17 mouse cellular contexts compared by ENCODE assay signal in genomic region chr6:52968346-52968891, GRCm38 (mm10).
DNase-seq lines count a peak whose midpoint lies in the region; ATAC-seq and TF ChIP-seq lines count a peak whose summit lies in the region.
"Had no signal": no experiment of that assay in that cellular context is flagged by ENCODE, and none has a peak within 500 bp of the region (broad histone marks: within the 10 kb centered on the region; RNA-seq: fewer than 3 reads in every experiment).

No protein-coding gene starts in this region.

- no peak overlapping the region for H3K4me2 ChIP-seq in liver, embryonic 11.5 days
- H3K4me2 ChIP-seq in liver, postnatal 0 days (ENCODE audit: low read depth, low read length): no peak overlapping the region
- no peak overlapping the region for H3K4me2 ChIP-seq in intestine, embryonic 16.5 days (ENCODE audit: low read depth, low read length)
- no peak overlapping the region for H3K4me2 ChIP-seq in stomach, embryonic 15.5 days
- no peak overlapping the region for H3K4me2 ChIP-seq in hindbrain, embryonic 16.5 days (ENCODE audit: low read length)
- H3K4me2 ChIP-seq: embryonic facial prominence, embryonic 13.5 days; midbrain, embryonic 15.5 days; neural tube, embryonic 12.5 days had no signal

- no peaks in the 10 kb centered on the region for H3K27me3 ChIP-seq in heart, embryonic 10.5 days (ENCODE audit: insufficient read depth, poor library complexity, severe bottlenecking)
- H3K27me3 ChIP-seq in liver, embryonic 11.5 days (replicated peaks; ENCODE audit: control insufficient read depth, insufficient read depth, low read length): no peaks in the 10 kb centered on the region
- no peaks in the 10 kb centered on the region for H3K27me3 ChIP-seq in liver, postnatal 0 days (ENCODE audit: insufficient read depth, low read length)
- no peaks in the 10 kb centered on the region for H3K27me3 ChIP-seq in intestine, embryonic 16.5 days (replicated peaks; ENCODE audit: control insufficient read depth, insufficient read depth, low read length)
- H3K27me3 ChIP-seq in stomach, embryonic 15.5 days (replicated peaks): no peaks in the 10 kb centered on the region
- H3K27me3 ChIP-seq in hindbrain, embryonic 16.5 days (replicated peaks; ENCODE audit: control insufficient read depth, insufficient read depth, low read length): no peaks in the 10 kb centered on the region
- H3K27me3 ChIP-seq: embryonic facial prominence, embryonic 13.5 days; midbrain, embryonic 15.5 days; neural tube, embryonic 12.5 days had no signal

- no peak for TF ChIP-seq EP300 in liver, postnatal 0 days (IDR thresholded peaks at IDR 0.05; ENCODE audit: low read depth)

- no peak for DNase-seq in heart, embryonic 10.5 days (ENCODE audit: low spot score)
- DNase-seq in heart, adult 9 months (ENCODE audit: low spot score in 2 of 2): no peak
- no peak for DNase-seq in liver, embryonic 11.5 days (ENCODE audit: low spot score)
- no peak for DNase-seq in liver, postnatal 0 days
- DNase-seq: adrenal gland, adult 2 months; cerebellum, adult 2 months; kidney, postnatal 14 days; layer of hippocampus, adult 9-11 months had no signal

- WGBS in heart, embryonic 10.5 days: 40% methylated on average over 12 of the region's 12 CpGs
- 68% methylated on average over 12 of the region's 12 CpGs for WGBS in liver, embryonic 11.5 days
- WGBS in liver, postnatal 0 days (ENCODE audit: insufficient replicate concordance): 73% methylated on average over 12 of the region's 12 CpGs
- WGBS in intestine, embryonic 16.5 days: 45% methylated on average over 12 of the region's 12 CpGs
- 38% methylated on average over 12 of the region's 12 CpGs for WGBS in stomach, embryonic 15.5 days
- WGBS in hindbrain, embryonic 16.5 days: 82% methylated on average over 12 of the region's 12 CpGs

- H3K27ac ChIP-seq in heart, embryonic 10.5 days: peak overlapping the region; percentile 72
- H3K27ac ChIP-seq in liver, embryonic 11.5 days (ENCODE audit: low read depth, low read length): 0 out of 2 replicates have a peak overlapping the region, but pooled peaks have one; percentile 16
- H3K27ac ChIP-seq in liver, postnatal 0 days (ENCODE audit: low read depth): no peak overlapping the region
- peak overlapping the region; percentile 60 for H3K27ac ChIP-seq in intestine, embryonic 16.5 days (ENCODE audit: low read length)
- H3K27ac ChIP-seq in stomach, embryonic 15.5 days: peak overlapping the region; percentile 78
- H3K27ac ChIP-seq in hindbrain, embryonic 16.5 days (ENCODE audit: low read depth, low read length): no peak overlapping the region
- H3K27ac ChIP-seq: embryonic facial prominence, embryonic 13.5 days; forebrain, embryonic 10.5 days; macrophage; midbrain, embryonic 15.5 days; neural tube, embryonic 12.5 days had no signal

- no peak for ATAC-seq in liver, embryonic 11.5 days (replicated peaks; ENCODE audit: low FRiP score)
- ATAC-seq in liver, postnatal 0 days: no peak
- ATAC-seq in intestine, embryonic 16.5 days: peak; percentile 66
- no peak for ATAC-seq in stomach, embryonic 15.5 days (ENCODE audit: insufficient read depth, low FRiP score, low read depth)
- ATAC-seq in megakaryocyte, adult 5-6 weeks (ENCODE audit: poor library complexity, severe bottlenecking): no peak
- no peak for ATAC-seq in hindbrain, embryonic 16.5 days
- ATAC-seq: midbrain, embryonic 15.5 days had no signal

- no peak for TF ChIP-seq CTCF in liver, postnatal 0 days (IDR thresholded peaks at IDR 0.05; ENCODE audit: low read depth)

- H3K4me1 ChIP-seq in heart, embryonic 10.5 days: peaks cover 48% of the 10 kb centered on the region
- no peaks in the 10 kb centered on the region; the same call in 1 of the 2 replicates for H3K4me1 ChIP-seq in liver, embryonic 11.5 days (replicated peaks; ENCODE audit: control insufficient read depth, insufficient read depth, low read length)
- peaks cover 6% of the 10 kb centered on the region; the same call in 1 of the 2 replicates for H3K4me1 ChIP-seq in liver, postnatal 0 days (ENCODE audit: insufficient read depth)
- peaks cover 10% of the 10 kb centered on the region for H3K4me1 ChIP-seq in intestine, embryonic 16.5 days (ENCODE audit: control insufficient read depth, insufficient read depth, low read length)
- peaks cover 17% of the 10 kb centered on the region for H3K4me1 ChIP-seq in stomach, embryonic 15.5 days
- peaks cover 7% of the 10 kb centered on the region for H3K4me1 ChIP-seq in hindbrain, embryonic 16.5 days (ENCODE audit: control insufficient read depth, insufficient read depth, low read depth, low read length)

- H3K9me3 ChIP-seq in heart, embryonic 10.5 days: no peaks in the 10 kb centered on the region
- no peaks in the 10 kb centered on the region for H3K9me3 ChIP-seq in liver, embryonic 11.5 days (ENCODE audit: control insufficient read depth, low read length)
- H3K9me3 ChIP-seq in liver, postnatal 0 days (ENCODE audit: low read length): no peaks in the 10 kb centered on the region
- no peaks in the 10 kb centered on the region for H3K9me3 ChIP-seq in intestine, embryonic 16.5 days (ENCODE audit: control insufficient read depth, low read length)
- H3K9me3 ChIP-seq in stomach, embryonic 15.5 days: no peaks in the 10 kb centered on the region
- H3K9me3 ChIP-seq in hindbrain, embryonic 16.5 days (ENCODE audit: control insufficient read depth, low read length): no peaks in the 10 kb centered on the region
- H3K9me3 ChIP-seq: embryonic facial prominence, embryonic 13.5 days; forebrain, embryonic 10.5 days; midbrain, embryonic 15.5 days; neural tube, embryonic 12.5 days had no signal

- no peak overlapping the region for H3K4me3 ChIP-seq in heart, embryonic 10.5 days
- H3K4me3 ChIP-seq in liver, embryonic 11.5 days (ENCODE audit: low read depth, low read length): no peak overlapping the region
- H3K4me3 ChIP-seq in liver, postnatal 0 days (ENCODE audit: low read depth, low read length): no peak overlapping the region
- no peak overlapping the region for H3K4me3 ChIP-seq in intestine, embryonic 16.5 days (ENCODE audit: low read length)
- no peak overlapping the region for H3K4me3 ChIP-seq in stomach, embryonic 15.5 days (replicated peaks)
- no peak overlapping the region for H3K4me3 ChIP-seq in hindbrain, embryonic 16.5 days (ENCODE audit: low read length)
- H3K4me3 ChIP-seq: embryonic facial prominence, embryonic 13.5 days; forebrain, embryonic 10.5 days; midbrain, embryonic 15.5 days; neural tube, embryonic 12.5 days had no signal

- no peak overlapping the region for H3K9ac ChIP-seq in liver, embryonic 11.5 days (ENCODE audit: low read depth, low read length)
- no peak overlapping the region for H3K9ac ChIP-seq in liver, postnatal 0 days (replicated peaks)
- H3K9ac ChIP-seq in intestine, embryonic 16.5 days (ENCODE audit: low read depth, low read length): no peak overlapping the region
- no peak overlapping the region for H3K9ac ChIP-seq in stomach, embryonic 15.5 days
- no peak overlapping the region for H3K9ac ChIP-seq in hindbrain, embryonic 16.5 days (ENCODE audit: low read depth, low read length)
- H3K9ac ChIP-seq: embryonic facial prominence, embryonic 13.5 days; midbrain, embryonic 15.5 days; neural tube, embryonic 12.5 days had no signal

- no peaks in the 10 kb centered on the region for H3K36me3 ChIP-seq in heart, embryonic 10.5 days
- no peaks in the 10 kb centered on the region for H3K36me3 ChIP-seq in liver, embryonic 11.5 days (ENCODE audit: control insufficient read depth, insufficient read depth, low read length)
- H3K36me3 ChIP-seq in liver, postnatal 0 days (replicated peaks; ENCODE audit: insufficient read depth, low read length): no peaks in the 10 kb centered on the region
- no peaks in the 10 kb centered on the region for H3K36me3 ChIP-seq in intestine, embryonic 16.5 days (ENCODE audit: control insufficient read depth, insufficient read depth, low read length)
- no peaks in the 10 kb centered on the region for H3K36me3 ChIP-seq in stomach, embryonic 15.5 days
- no peaks in the 10 kb centered on the region for H3K36me3 ChIP-seq in hindbrain, embryonic 16.5 days (ENCODE audit: control insufficient read depth, insufficient read depth, low read length)
- H3K36me3 ChIP-seq: embryonic facial prominence, embryonic 13.5 days; forebrain, embryonic 10.5 days; midbrain, embryonic 15.5 days; neural tube, embryonic 12.5 days had no signal

Comparison
In these comparisons a context has a peak if more than half of its experiments do, and no peak if none do; other contexts are left out.
1. H3K27ac ChIP-seq: peak in heart, embryonic 10.5 days (single experiment), liver, embryonic 11.5 days (single experiment), intestine, embryonic 16.5 days (single experiment) and stomach, embryonic 15.5 days (single experiment); none in liver, postnatal 0 days (single experiment) and hindbrain, embryonic 16.5 days (single experiment).